Mouse (Mus musculus) kidney, postnatal 36 days (tissue): ENCODE measurements around the gene Krtap5-5.
"Not testable (repeated sequence)": the region's sequence is repeated elsewhere in the genome, so short reads cannot be mapped to it uniquely, and the experiment has no call there.

ENCODE experiments used
- DNase-seq, 2 experiments: peaks; one replicate each; pipeline ENCODE4 v3.0.0; 2021 to 2022; ENCODE audit warnings: mixed read lengths in 2 of 2

Krtap5-5 gene

DNA sequence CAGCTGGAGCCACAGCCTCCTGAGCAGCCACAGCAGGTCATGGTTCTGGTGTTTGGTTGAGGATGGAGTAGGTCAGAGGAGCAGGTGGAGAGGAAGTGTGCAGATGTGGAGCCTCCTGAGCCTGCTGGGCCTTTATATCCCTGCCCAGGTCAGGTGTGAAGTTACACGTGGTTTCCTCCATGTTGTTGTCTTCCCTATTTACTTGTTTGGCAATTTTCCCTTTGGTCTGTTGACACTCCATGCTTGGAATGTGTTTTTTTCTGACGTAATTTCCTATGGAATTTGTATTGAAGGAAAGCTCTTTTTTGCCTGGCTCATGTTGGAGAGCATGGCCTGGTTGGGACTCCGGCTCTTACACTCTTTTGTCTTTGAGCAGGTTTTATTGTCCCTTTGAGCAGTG is at the start of gene Krtap5-5:
Krtap5-5 (minus strand) TSS at position 101 of the 400 bp plus-strand sequence.
- DNase-seq = not testable (repeated sequence)

DNA sequence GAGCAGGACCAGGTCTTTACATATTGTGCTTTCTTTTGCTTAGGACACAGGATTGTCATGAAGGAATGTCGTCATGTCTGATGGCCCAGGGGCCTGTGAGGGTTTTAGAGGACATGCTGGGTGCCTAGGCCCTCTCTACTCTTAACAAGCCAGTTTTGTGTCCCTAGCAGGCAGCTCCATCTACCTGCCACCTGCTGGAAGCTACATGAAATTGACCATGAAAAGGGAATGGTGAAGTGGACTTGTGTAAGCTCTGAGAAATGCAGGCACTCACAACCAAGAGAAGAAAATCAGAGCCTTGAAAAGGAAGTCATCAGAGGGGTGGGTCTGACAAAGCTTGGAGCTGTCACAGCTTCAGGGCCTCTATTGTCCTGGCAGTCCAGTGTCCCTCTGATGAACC is 49.5 kb upstream of the Krtap5-5 start:
- not testable (repeated sequence) for DNase-seq

DNA sequence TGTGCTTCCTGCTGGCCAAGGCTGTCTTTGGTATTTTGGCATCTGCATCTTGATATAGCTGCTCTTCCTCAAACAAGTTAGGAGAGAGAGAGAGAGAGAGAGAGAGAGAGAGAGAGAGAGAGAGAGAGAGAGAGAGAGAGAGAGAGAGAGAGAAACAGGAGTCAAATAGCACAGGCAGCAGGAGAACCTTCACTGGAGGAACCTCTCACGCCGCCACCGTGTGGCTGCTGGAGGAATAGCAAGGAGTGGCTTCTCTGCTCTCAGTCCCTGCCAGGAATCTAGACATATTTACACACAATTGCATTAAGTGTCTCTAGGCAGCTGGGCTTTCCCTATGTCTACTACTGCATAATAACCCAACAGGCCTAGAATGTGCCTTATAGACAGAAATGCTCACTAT is 48.4 kb upstream of the Krtap5-5 start:
- peak; percentile 37 to 89 for DNase-seq

DNA sequence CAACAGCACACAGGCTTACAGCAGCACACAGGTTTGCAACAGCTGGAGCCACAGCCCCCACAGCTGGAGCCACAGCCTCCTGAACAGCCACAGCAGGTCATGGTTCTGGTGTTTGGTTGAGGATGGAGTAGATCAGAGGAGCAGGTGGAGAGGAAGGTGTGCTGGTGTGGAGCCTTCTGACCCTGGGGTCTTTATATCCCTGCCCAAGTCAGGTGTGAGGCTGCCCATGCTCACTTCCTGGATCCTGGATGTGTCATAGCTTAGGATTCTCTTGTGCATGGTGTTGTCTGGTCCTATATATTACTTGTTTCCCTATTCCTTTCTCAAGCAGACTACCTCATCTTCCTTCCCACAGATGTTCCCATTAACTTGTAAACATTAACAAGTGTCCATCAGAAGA is 44.5 kb upstream of the Krtap5-5 start, which contains the start of gene Gm4559:
Gm4559 (minus strand) TSS at position 101 of the 400 bp plus-strand sequence.
- not testable (repeated sequence) for DNase-seq

DNA sequence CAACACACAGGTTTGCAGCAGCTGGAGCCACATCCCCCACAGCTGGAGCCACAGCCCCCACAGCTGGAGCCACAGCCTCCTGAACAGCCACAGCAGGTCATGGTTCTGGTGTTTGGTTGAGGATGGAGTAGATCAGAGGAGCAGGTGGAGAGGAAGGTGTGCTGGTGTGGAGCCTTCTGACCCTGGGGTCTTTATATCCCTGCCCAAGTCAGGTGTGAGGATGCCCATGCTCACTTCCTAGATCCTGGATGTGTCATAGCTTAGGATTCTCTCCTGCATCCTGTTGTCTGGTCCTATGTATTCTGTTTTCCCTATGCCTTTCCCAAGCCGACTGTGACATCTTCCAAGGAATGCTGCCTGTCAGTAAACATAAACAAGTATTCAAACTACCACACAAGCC is 28.5 kb upstream of the Krtap5-5 start, which contains the start of gene Gm2431:
Gm2431 (minus strand) TSS at position 101 of the 400 bp plus-strand sequence.
- not testable (repeated sequence) for DNase-seq

DNA sequence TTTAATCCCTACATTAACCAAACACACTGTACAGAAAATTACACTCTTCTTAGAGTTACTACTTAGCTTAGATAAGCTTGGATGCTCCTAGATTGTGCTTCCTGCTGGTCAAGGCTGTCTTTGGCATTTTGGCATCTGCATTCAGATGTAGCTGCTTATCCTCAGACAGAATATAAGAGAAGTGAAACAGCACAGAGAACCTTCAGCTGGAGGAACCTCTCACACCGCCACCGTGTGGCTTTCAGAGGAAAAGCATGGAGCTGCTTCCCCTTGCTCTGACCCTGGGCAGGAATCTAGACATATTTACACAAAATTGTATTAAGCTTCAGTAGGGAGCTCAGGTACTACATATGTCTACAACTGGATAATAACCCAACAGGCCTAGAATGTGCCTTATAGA is 25.7 kb upstream of the Krtap5-5 start:
- DNase-seq = peak; percentile 16 to 68

DNA sequence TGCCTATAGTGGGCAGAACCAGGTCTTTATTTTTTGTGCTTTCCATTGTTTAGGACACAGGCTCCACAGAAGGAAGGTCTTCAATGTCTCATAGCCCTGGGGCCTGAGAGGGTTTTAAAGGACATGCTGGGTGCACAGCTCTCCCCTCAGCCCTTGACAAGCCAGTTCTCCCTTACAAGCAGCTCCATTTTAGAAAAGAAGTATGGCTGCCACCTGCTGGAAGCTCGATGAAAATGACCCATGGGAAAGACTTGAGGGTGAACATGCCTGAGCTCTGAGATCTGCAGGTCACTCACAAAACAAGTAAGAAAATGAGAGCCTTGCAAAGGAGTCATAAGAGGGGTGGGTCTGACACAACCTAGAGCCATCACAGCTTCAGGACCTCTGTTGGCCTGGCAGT is 20.1 kb upstream of the Krtap5-5 start:
- DNase-seq = peak; percentile 20 to 69

DNA sequence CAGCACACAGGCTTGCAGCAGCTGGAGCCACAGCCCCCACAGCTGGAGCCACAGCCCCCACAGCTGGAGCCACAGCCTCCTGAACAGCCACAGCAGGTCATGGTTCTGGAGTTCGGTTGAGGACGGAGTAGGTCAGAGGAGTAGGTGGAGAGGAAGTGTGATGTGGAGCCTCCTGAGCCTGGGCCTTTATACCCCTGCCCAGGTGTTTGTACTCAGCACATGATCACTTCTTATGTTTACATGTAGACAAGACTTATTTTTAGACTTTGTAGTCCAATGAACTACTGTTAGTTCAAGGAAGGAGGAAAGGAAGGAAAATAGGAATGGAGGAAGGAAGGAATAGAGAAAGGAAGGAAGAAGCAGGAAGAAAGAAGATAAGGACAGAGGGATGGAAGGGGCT is 11.2 kb upstream of the Krtap5-5 start, which contains the start of gene Gm40460:
Gm40460 (minus strand) TSS at position 101 of the 400 bp plus-strand sequence.
- DNase-seq = no peak

DNA sequence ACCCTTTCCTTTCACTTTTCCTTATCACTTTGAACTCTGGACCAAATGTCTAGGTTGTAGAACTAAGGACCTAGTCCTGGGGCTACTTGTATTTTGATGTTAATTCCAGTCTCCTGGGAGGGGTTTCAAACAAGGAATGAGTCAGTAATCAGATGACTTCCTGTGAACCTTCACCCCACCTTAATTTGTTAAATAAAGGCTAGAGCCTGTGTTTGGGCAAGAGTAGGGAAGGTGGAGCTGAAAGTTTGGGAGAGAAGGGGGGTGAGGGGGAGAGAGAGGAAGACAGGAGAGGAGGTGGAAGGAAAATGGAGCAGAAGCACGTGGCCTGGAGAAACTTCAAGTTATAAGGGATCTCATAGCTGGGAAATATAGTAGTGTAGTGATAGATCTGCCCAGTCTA is 1.8 kb upstream of the Krtap5-5 start:
- DNase-seq = no peak

DNA sequence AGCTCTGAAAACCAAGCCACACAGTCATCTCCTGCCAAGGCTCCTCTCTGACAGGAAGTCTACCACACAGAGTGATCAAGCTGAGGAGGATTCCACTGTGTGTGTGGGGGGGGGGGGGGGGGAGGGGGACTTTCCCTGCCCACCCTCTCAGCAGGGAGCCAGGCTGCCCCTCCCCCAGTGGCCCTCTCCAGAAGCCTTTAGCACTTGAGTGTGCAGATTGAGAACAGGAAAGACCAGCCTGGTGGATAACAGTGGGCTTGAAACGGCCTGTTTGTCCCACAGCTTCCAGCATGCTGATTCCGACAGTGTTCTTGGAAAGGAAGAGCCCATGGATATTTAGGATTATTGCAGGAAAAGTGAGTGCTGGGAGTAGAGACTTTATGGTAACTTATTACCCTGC is 5.3 kb downstream of the Krtap5-5 start:
- DNase-seq = no peak

DNA sequence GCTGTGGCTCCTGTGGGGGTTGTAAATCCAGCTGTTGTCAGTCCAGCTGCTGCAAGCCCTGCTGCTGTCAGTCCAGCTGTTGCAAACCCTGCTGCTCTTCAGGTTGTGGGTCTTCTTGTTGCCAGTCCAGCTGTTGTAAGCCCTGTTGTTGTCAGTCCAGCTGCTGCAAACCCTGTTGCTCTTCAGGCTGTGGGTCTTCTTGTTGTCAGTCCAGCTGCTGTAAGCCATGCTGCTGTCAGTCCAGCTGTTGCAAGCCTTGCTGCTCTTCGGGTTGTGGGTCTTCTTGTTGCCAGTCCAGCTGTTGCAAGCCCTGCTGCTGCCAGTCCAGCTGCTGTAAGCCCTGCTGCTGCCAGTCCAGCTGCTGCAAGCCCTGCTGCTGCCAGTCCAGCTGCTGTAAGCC is 17.6 kb downstream of the Krtap5-5 start:
- DNase-seq = not testable (repeated sequence)

DNA sequence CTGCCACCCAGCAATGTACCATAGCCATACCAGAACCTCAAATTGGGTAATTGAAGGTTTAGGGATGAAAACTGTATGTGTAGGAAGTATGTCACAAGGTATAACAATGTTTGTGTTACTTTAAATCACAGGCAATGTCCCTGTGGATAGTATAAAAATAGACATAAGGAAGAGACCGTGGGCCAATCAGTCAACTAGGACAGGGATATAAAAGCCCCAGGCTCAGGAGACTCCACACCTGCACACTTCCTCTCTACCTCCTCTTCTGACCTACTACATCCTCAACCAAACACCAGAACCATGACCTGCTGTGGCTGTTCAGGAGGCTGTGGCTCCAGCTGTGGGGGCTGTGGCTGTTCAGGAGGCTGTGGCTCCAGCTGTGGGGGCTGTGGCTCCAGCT is 18.2 kb downstream of the Krtap5-5 start, which contains the start of gene Gm7579:
Gm7579 (plus strand) TSS at position 301 of the 400 bp plus-strand sequence.
- no peak for DNase-seq

DNA sequence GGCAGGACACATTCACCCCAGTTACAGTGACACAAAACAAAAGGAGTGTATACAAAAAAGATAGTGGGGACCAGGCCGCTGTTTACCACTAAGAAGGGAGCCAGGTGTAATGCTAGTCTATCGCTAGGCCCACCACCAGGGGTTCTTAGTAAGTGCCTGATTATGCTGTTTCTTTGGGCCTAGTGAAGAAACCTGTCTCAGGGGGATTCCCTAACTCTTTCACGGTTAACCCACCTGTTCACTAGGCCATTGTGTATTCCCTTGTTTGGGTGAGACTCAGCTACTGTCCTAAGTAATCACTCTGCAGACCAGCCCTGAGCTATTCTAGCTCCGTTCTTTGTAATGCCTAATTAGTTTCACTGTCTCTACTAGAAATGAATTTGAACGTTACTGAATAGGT is 22.9 kb downstream of the Krtap5-5 start:
- not testable (repeated sequence) for DNase-seq

DNA sequence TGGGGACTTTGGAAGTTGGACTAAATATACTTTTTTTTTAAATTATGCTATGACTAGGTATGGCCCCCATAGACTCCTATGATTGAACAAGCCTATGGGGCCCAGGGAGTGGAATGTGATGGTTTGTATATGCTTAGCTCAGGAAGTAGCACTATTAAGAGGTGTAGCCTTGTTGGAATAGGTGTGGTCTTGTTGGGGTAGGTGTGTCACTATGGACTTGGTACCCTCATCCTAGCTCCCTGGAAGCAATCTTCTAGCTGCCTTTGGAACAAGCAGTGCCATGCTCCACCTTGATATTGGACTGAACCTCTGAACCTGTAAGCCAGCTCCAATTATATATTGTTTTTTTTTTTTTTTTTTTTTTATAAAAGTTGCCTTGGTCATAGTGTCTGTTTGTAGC is 24.3 kb downstream of the Krtap5-5 start:
- DNase-seq = no peak

DNA sequence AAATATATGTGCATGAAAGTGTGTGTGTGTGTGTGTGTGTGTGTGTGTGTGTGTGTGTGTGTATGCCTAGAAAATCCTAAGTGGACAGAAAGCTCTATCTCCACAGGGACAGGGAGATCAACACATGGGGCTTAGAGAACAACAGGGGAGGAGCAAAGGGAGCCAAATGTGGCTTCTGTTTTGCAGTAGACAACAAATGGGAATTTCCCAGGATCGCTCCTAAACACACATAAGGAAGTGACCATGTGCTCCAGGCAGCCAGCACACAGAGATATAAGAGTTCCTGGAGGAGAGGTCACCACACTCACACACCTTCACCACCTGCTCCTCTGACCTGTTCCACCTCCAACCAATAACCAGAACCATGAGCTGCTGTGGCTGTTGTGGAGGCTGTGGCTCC is 28.7 kb downstream of the Krtap5-5 start, which contains the start of gene Krtap5-3:
Krtap5-3 (plus strand) TSS at position 301 of the 400 bp plus-strand sequence.
- DNase-seq = no peak

DNA sequence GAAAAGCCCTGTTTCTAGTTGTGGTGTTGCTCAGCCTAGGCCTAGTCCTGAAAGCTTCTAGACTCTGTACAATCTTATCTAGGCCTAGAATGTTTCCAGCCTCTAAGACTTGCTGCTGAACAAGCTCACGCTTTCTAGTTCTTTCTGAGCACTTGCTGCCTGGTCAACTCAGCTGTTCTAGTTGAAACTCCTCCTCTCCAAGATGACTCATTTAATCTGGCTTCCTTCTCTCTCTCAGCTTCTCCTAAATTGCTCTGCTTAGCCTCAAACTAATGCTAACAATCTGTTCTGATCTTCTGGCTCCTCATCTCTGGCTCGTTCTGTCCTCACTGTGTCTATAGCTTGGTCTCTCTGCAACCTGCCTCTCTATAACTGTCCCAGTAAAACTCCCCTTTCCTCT is 31.0 kb downstream of the Krtap5-5 start:
- DNase-seq = no peak

DNA sequence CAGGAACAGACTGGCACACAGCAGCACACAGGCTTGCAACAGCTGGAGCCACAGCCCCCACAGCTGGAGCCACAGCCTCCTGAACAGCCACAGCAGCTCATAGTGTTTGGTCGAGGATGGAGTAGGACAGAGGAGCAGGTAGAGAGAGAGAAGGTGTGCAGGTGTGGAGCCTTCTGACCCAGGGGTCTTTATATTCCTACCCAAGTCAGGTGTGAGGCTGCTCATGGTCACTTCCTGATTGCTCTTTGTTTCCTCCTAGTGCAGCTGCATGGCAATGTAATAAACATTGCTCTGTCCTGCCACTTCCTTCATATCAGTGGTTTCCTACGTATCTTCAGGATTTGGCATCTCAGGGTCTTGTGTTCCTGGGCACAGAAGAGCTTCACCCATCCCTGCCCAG is 39.5 kb downstream of the Krtap5-5 start, which contains the start of gene Gm10153:
Gm10153 (minus strand) TSS at position 101 of the 400 bp plus-strand sequence.
- DNase-seq = no peak

DNA sequence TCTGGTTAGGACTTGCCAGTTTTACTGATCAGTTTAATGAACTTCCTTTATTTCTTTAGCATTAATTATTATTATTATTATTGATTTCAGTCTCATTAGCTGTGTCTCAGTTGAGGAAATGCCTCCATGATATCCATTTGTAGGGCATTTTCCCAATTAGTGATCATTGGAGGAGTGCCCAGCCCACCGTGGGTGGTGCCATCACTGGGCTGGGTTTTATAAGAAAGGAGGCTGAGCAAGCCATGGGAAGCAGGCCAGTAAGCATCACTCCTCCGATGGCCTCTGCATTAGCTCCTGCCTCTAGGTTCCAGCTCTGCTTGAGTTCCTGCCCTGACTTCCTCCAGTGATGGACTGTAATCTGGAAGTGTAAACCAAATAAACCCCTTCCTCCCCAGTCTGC is 41.6 kb downstream of the Krtap5-5 start:
- no peak for DNase-seq

DNA sequence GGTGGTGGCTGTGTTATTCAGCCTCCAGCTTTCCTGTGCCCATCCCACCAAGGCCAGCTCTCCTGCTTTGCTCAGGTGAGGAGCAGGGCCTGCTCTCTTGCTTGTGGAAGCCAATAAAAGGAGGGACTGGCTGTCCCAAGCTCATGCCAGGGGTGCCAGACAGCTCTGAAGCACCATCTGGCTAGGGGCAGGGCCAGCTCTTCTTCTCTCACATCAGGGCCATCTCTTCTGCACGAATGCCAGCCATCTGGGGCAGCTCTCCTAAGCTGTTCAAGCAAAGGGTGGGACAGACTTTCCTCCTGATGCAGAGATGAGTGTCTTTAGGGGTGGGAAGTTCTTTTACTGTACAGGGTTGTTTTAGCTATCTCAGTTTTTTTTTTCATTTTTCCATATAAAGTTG is 48.8 kb downstream of the Krtap5-5 start:
- DNase-seq = no peak
